Mouse (Mus musculus) C2C12 (cell line): Measurements from ENCODE around the gene Mrps7. TPM values are rescaled to one million over a fixed set of nuclear protein-coding genes. Genes with fewer than 3 reads are reported as not detected.

Experiments
- H3K27me3 ChIP-seq: one replicate; pipeline ENCODE4 v1.6.1; 2011; ENCODE audit not compliant: control insufficient read depth, insufficient read depth, insufficient read length
- H3K36me3 ChIP-seq: one replicate; pipeline ENCODE4 v1.6.1; 2011; ENCODE audit not compliant: control insufficient read depth, insufficient read depth
- H3K4me3 ChIP-seq: one replicate; pipeline ENCODE4 v1.5.1; 2011; ENCODE audit warnings: mild to moderate bottlenecking, control low read depth; ENCODE audit not compliant: poor library complexity, insufficient read depth, severe bottlenecking
- H3K79me2 ChIP-seq: one replicate; pipeline ENCODE4 v1.6.1; 2011; ENCODE audit not compliant: control insufficient read depth, insufficient read depth
- H3K79me3 ChIP-seq: one replicate; pipeline ENCODE4 v1.6.1; 2011; ENCODE audit warnings: low read depth, control low read depth
- H3ac ChIP-seq: one replicate; pipeline ENCODE3; 2011; ENCODE audit warnings: low read depth; ENCODE audit not compliant: control insufficient read depth, insufficient read length
- CEBPB ChIP-seq: IDR thresholded peaks from one replicate; pipeline ENCODE4 v1.6.1; 2011; ENCODE audit warnings: low read depth, mild to moderate bottlenecking, control low read depth, moderate library complexity
- CTCF ChIP-seq: IDR thresholded peaks from one replicate; pipeline ENCODE4 v1.5.1; 2011; ENCODE audit not compliant: control insufficient read depth, insufficient read depth, insufficient read length
- FOSL1 ChIP-seq: IDR thresholded peaks from one replicate; pipeline ENCODE4 v1.8.0; 2011; ENCODE audit warnings: mild to moderate bottlenecking, low read length; ENCODE audit not compliant: poor library complexity, insufficient read depth, severe bottlenecking
- MAX ChIP-seq: IDR thresholded peaks from one replicate; pipeline ENCODE4 v1.6.1; 2011; ENCODE audit warnings: mild to moderate bottlenecking, control low read depth
- MYOD1 ChIP-seq: IDR thresholded peaks from one replicate; pipeline ENCODE4 v1.6.1; 2011; ENCODE audit warnings: low read depth; ENCODE audit not compliant: control insufficient read depth, insufficient read length
- MYOG ChIP-seq: IDR thresholded peaks from one replicate; pipeline ENCODE4 v1.6.1; 2011; ENCODE audit not compliant: control insufficient read depth, insufficient read length; ENCODE audit errors: extremely low read depth
- USF1 ChIP-seq: IDR thresholded peaks from one replicate; pipeline ENCODE4 v1.6.1; 2011; ENCODE audit warnings: low read depth, mild to moderate bottlenecking, control low read depth, moderate library complexity
- polyA plus RNA-seq: library from polyadenylated mRNA; unstranded; fragments of >200 nt; fragmentation: generic; extraction: Trizol; gene quantifications from one replicate; pipeline ENCODE4 v1.2.1, GENCODE M21; 2012; ENCODE audit warnings: missing spikeins

The Mrps7 gene
- polyA plus RNA-seq, 1 experiment, result 79.7 TPM

DNA sequence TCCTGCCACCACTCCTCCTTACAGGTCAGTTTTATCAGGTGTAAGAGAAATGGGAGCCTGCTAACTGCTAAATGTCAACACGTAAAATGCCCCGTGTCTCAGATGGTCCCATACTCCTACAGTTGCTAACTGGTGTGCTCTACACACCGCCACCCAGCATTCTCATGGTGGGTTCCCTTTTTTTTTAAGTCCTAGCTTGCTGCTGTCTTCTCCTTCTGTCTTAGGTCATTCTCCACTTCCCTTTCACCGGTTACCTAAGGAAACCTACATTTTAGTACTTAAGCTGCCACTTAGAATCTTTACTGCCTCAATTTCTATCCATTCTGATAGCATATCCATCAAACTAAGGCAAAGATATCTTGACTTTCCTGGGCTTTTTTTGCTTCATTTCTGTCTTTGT is 2.6 kb upstream of the Mrps7 start:
- TF ChIP-seq FOSL1, result no peak
- TF ChIP-seq CTCF, result no peak
- TF ChIP-seq MAX, result no peak
- no peak for TF ChIP-seq MYOD1
- TF ChIP-seq CEBPB, result no peak
- no peak for TF ChIP-seq MYOG
- no peak for TF ChIP-seq USF1
- H3K36me3 ChIP-seq, result peaks cover 43% of the 10 kb centered on the region
- H3K79me2 ChIP-seq, result peaks cover 100% of the 10 kb centered on the region

DNA sequence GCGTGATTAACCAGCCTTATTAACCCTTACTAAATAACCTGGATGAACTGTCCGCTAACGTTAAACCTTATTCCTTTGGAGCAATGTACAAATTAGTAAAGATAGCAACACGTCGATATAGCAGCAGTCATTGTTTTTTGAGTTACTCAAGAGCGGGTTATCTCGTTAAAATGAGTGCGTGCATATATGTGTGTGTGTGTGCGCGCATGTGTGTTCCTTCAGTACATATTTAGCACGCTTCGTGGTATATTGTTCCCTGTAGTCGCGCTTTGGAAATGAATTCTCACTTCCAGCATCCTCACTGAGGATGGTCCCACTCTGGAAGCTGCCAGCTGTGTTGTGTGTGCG is 623 bp upstream of the Mrps7 start:
- Histone ChIP-seq H3K4me3 (peak overlapping the region; percentile 99), H3ac (peak overlapping the region; percentile 97), H3K79me2 (peaks cover 82% of the 10 kb centered on the region), H3K27me3 (no peaks in the 10 kb centered on the region), H3K36me3 (peaks cover 42% of the 10 kb centered on the region), H3K79me3 (peaks cover 53% of the 10 kb centered on the region)
- TF ChIP-seq MYOD1, result no peak
- no peak for TF ChIP-seq MAX
- no peak for TF ChIP-seq CTCF
- no peak for TF ChIP-seq CEBPB
- TF ChIP-seq USF1, result no peak
- TF ChIP-seq FOSL1, result no peak
- no peak for TF ChIP-seq MYOG

More for the DNA sequence above, 2.6 kb upstream of the Mrps7 start:
- H3ac ChIP-seq, result no peak overlapping the region
- H3K27me3 ChIP-seq, result no peaks in the 10 kb centered on the region
- no peak overlapping the region for H3K4me3 ChIP-seq
- peaks cover 61% of the 10 kb centered on the region for H3K79me3 ChIP-seq

DNA sequence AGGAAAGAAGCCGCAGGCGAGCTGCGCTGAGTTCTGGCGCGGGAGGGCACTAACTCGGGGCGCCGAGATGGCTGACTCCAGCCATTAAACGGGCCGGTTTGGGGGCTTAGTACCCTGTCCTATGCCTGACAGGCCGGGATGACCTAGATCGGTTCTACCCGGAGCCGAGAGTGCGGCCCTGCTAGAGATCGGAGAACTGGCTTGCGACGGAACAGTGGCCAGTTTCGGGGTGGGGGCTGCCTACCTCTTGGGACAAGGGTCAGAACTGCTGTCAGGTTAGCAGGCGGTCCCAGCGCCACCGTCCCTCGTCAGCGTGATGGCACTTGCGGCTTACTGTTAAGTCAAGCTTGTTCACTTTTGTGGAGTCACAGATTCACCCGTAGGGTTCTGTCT is 575 bp downstream of the Mrps7 start:
- peaks cover 45% of the 10 kb centered on the region for H3K79me3 ChIP-seq
- peaks cover 42% of the 10 kb centered on the region for H3K36me3 ChIP-seq
- H3K4me3 ChIP-seq, result peak overlapping the region; percentile 99
- TF ChIP-seq MYOG (no peak), USF1 (no peak), CTCF (no peak), MAX (no peak), MYOD1 (no peak), FOSL1 (no peak), CEBPB (no peak)
- H3K27me3 ChIP-seq, result no peaks in the 10 kb centered on the region
- peak overlapping the region; percentile 97 for H3ac ChIP-seq
- peaks cover 70% of the 10 kb centered on the region for H3K79me2 ChIP-seq

DNA sequence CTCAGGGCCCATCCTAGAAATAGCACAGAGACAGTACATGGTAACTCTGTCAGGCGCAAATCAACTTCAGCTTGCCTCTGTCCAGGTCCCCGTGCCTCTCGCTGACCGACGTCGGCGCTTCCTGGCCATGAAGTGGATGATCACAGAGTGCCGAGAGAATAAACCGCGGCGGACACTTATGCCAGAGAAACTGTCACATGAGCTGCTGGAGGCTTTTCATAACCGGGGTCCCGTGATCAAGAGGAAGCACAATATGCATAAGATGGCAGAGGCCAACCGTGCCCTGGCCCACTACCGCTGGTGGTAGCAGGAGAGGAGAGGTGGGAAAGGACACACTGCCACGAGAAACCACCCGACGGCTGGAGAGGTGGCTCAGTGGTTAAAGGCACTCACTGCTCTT is 3.0 kb downstream of the Mrps7 start:
- no peak overlapping the region for H3K4me3 ChIP-seq
- H3K79me2 ChIP-seq, result peaks cover 45% of the 10 kb centered on the region
- H3K79me3 ChIP-seq, result peaks cover 29% of the 10 kb centered on the region
- no peak overlapping the region for H3ac ChIP-seq
- peaks cover 38% of the 10 kb centered on the region for H3K36me3 ChIP-seq
- TF ChIP-seq CTCF (no peak), USF1 (no peak), MAX (no peak), MYOD1 (no peak), CEBPB (no peak), FOSL1 (no peak)
- H3K27me3 ChIP-seq, result no peaks in the 10 kb centered on the region

DNA sequence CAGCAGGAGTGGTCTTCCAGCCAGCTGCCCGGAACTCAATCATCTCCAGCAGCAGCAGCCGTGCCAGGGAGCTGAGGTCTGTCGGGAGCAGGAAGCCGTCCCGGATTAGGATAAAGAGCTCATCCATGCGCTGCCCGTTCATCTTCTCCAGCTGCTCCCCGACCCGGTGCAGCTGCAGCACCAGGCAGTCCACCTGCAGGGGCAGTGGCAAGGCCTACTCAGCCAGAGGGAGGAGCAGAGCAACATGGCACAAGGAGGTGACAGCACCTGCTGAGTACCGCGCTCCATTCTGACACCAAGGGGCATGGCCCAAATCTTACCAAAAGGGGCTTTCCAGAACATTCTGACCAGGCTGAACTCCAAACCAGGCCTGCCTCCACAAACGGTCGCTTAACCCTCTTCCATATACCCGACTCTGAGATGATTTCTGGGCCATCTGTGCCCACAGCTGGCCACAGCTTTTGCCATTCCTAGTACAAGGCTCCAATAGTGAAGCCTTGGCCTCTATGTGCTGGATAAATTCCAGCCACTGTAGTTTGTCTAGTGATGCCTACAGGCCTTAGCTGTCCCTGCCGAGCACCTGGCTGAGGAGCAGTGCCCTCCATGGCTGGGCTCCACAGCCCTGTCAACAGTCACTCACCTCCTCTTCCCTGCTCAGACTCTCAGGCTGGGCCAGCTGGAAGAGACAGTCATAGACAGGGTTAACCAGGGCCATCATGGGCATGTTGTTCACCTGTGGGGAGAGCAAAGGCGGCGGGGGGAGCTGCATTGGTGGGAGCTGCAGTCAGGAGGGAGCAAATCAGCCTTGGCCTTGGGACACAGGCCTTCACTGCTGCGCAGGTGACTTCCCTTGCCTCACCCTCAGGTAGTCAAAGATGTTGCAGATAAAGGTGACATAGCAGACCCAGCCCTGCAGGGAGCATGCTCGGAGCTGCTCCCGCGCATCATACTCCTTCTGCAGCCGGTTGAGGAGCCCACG is 5.0 kb downstream of the Mrps7 start:
- Histone ChIP-seq H3K79me3 (peaks cover 13% of the 10 kb centered on the region), H3ac (no peak overlapping the region), H3K4me3 (no peak overlapping the region), H3K27me3 (no peaks in the 10 kb centered on the region), H3K36me3 (peaks cover 35% of the 10 kb centered on the region), H3K79me2 (peaks cover 26% of the 10 kb centered on the region)
- no peak for TF ChIP-seq FOSL1

DNA sequence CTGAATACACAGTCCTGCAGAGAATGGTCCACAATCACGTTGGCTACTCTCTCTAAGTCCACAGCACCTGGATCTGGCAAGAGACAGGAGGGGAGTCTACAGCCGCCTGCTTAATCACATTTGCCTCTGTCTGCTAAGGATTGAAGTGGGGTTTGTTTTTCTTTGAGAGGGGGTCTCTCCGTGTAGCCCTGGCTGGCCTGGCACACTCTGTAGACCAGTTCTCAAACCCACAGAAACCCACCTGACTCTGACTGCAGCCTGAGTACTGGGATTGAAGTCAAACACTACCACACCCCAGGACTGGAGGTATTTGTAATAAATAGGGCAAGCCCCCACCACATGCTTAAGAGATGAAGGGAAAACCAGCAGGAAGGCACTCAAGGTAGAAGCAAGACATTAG is 5.9 kb downstream of the Mrps7 start:
- Histone ChIP-seq H3K79me3 (peaks cover 9% of the 10 kb centered on the region), H3K4me3 (no peak overlapping the region), H3ac (no peak overlapping the region), H3K27me3 (no peaks in the 10 kb centered on the region), H3K36me3 (peaks cover 35% of the 10 kb centered on the region), H3K79me2 (peaks cover 17% of the 10 kb centered on the region)
- no peak for TF ChIP-seq FOSL1
- no peak for TF ChIP-seq MYOD1
- no peak for TF ChIP-seq USF1
- TF ChIP-seq CTCF, result no peak
- TF ChIP-seq CEBPB, result no peak
- no peak for TF ChIP-seq MYOG
- no peak for TF ChIP-seq MAX
